Mouse (Mus musculus) forebrain, postnatal 0 days (tissue): ENCODE measurements around the gene Rspo4. TPM values are rescaled to one million over a fixed set of nuclear protein-coding genes. Genes with fewer than 3 reads are reported as not detected.

Experiments
- ATAC-seq: fragments of 200-750 bp; cut with Nextera tagmentation; 2 replicates; pipeline ENCODE4 v1.8.0; 2017; ENCODE audit warnings: mild to moderate bottlenecking, moderate library complexity
- DNase-seq: peaks from one replicate; pipeline ENCODE4 v3.0.0-alpha.2; 2015
- H3K27ac ChIP-seq: fragments of 300-500 bp; sonication (generic); 2 replicates; pipeline ENCODE4 v1.5.1; 2014; ENCODE audit warnings: low read depth, mild to moderate bottlenecking, antibody characterized with exemption, low read length, moderate library complexity, mixed read lengths
- H3K27me3 ChIP-seq: fragments of 300-500 bp; sonication (generic); 2 replicates; pipeline ENCODE4 v1.6.1; 2014; ENCODE audit warnings: mild to moderate bottlenecking, low read length, mixed read lengths; ENCODE audit not compliant: insufficient read depth
- H3K36me3 ChIP-seq: fragments of 300-500 bp; sonication (generic); 2 replicates; pipeline ENCODE4 v1.6.1; 2014; ENCODE audit warnings: mild to moderate bottlenecking, moderate library complexity; ENCODE audit not compliant: insufficient read depth
- H3K4me1 ChIP-seq: fragments of 300-500 bp; sonication (generic); 2 replicates; pipeline ENCODE4 v1.6.1; 2014; ENCODE audit warnings: antibody characterized with exemption; ENCODE audit not compliant: insufficient read depth
- H3K4me2 ChIP-seq: fragments of 300-500 bp; sonication (generic); 2 replicates; pipeline ENCODE4 v1.6.1; 2014; ENCODE audit warnings: low read depth, mild to moderate bottlenecking, moderate library complexity
- H3K4me3 ChIP-seq: fragments of 300-500 bp; sonication (generic); 2 replicates; pipeline ENCODE4 v1.5.1; 2014; ENCODE audit warnings: low read depth, low read length, mixed read lengths
- H3K9ac ChIP-seq: fragments of 300-500 bp; sonication (generic); 2 replicates; pipeline ENCODE4 v1.6.1; 2014; ENCODE audit warnings: mild to moderate bottlenecking
- H3K9me3 ChIP-seq: fragments of 300-500 bp; sonication (generic); 2 replicates; pipeline ENCODE4 v1.6.1; 2016; ENCODE audit warnings: low read length
- CTCF ChIP-seq: sonication (generic); IDR thresholded peaks from 2 replicates; pipeline ENCODE4 v1.5.1; 2016; ENCODE audit warnings: antibody characterized with exemption, control low read depth, low read depth
- WGBS: fragments of 180-500 bp; shearing (Covaris S2); extraction: QIAGEN DNeasy Blood & Tissue Kit; methylation state at CpG from one replicate; pipeline ENCODE4 v1.1.7; 2014; 5-methylcytosine and 5-hydroxymethylcytosine counted together
- polyA plus RNA-seq: library from polyadenylated mRNA; unstranded; fragments of >200 nt; fragmentation: Nextera tagmentation; extraction: Ambion mirVana; gene quantifications from 2 replicates; pipeline ENCODE4 v1.2.1, GENCODE M21; 2015
- total RNA-seq: library from RNA; depleted of rRNA; stranded (reverse); fragments of >200 nt; gene quantifications from 2 replicates; pipeline ENCODE4 v1.2.3, GENCODE M21; 2014

The Rspo4 gene
- total and polyA plus RNA-seq, 2 experiments from 2014 or later: 0.10 to 0.90 TPM

GRCm38 (mm10) chr2:151898106-151898505, 55.4 kb downstream of the Rspo4 start:
- Histone ChIP-seq H3K27me3 (no peaks in the 10 kb centered on the region), H3K9me3 (no peaks in the 10 kb centered on the region), H3K36me3 (no peaks in the 10 kb centered on the region), H3K27ac (no peak overlapping the region), H3K4me2 (no peak overlapping the region), H3K4me3 (no peak overlapping the region), H3K4me1 (no peaks in the 10 kb centered on the region), H3K9ac (no peak overlapping the region)
- WGBS: 91% methylated on average over 1 of the region's 1 CpGs
- no peak for TF ChIP-seq CTCF
- no peak for DNase-seq
- no peak for ATAC-seq

GRCm38 (mm10) chr2:151900845-151901244, 58.1 kb downstream of the Rspo4 start:
- Histone ChIP-seq H3K9me3 (no peaks in the 10 kb centered on the region), H3K4me2 (no peak overlapping the region), H3K9ac (no peak overlapping the region), H3K36me3 (no peaks in the 10 kb centered on the region), H3K4me1 (no peaks in the 10 kb centered on the region), H3K4me3 (no peak overlapping the region), H3K27me3 (no peaks in the 10 kb centered on the region), H3K27ac (no peak overlapping the region)
- WGBS: 72% methylated on average over 4 of the region's 4 CpGs
- TF ChIP-seq CTCF: no peak
- DNase-seq: no peak
- no peak for ATAC-seq

GRCm38 (mm10) chr2:151903267-151903666, 60.5 kb downstream of the Rspo4 start:
- H3K27me3 ChIP-seq: no peaks in the 10 kb centered on the region
- no peak overlapping the region for H3K9ac ChIP-seq
- DNase-seq (no peak), ATAC-seq (no peak)
- H3K4me1 ChIP-seq: no peaks in the 10 kb centered on the region
- H3K4me3 ChIP-seq: no peak overlapping the region
- H3K27ac ChIP-seq: no peak overlapping the region
- WGBS: 85% methylated on average over 6 of the region's 6 CpGs
- no peak overlapping the region for H3K4me2 ChIP-seq
- H3K36me3 ChIP-seq: no peaks in the 10 kb centered on the region
- no peak for TF ChIP-seq CTCF
- H3K9me3 ChIP-seq: no peaks in the 10 kb centered on the region

- Histone ChIP-seq H3K4me2 (no peak overlapping the region), H3K4me3 (no peak overlapping the region), H3K27me3 (no peaks in the 10 kb centered on the region), H3K4me1 (no peaks in the 10 kb centered on the region), H3K9ac (no peak overlapping the region), H3K27ac (no peak overlapping the region), H3K9me3 (no peaks in the 10 kb centered on the region), H3K36me3 (no peaks in the 10 kb centered on the region)
- no peak for TF ChIP-seq CTCF
- DNase-seq: no peak
- ATAC-seq: no peak
- WGBS: 78% methylated on average over 4 of the region's 4 CpGs
These were observed 61.2 kb downstream of the Rspo4 start for GRCm38 (mm10) chr2:151903933-151904332.

GRCm38 (mm10) chr2:151904636-151905035, 61.9 kb downstream of the Rspo4 start:
- WGBS: 81% methylated on average over 3 of the region's 3 CpGs
- ATAC-seq: no peak

GRCm38 (mm10) chr2:151907020-151907419, 64.3 kb downstream of the Rspo4 start:
- Histone ChIP-seq H3K36me3 (no peaks in the 10 kb centered on the region), H3K9me3 (no peaks in the 10 kb centered on the region), H3K4me1 (no peaks in the 10 kb centered on the region), H3K4me2 (no peak overlapping the region), H3K4me3 (no peak overlapping the region), H3K27ac (no peak overlapping the region), H3K27me3 (no peaks in the 10 kb centered on the region), H3K9ac (no peak overlapping the region)
- WGBS: 78% methylated on average over 2 of the region's 2 CpGs
- DNase-seq (no peak), ATAC-seq (no peak)
- TF ChIP-seq CTCF: no peak

More at GRCm38 (mm10) chr2:151904636-151905035, 61.9 kb downstream of the Rspo4 start:
- Histone ChIP-seq H3K9me3 (no peaks in the 10 kb centered on the region), H3K4me3 (no peak overlapping the region), H3K4me1 (no peaks in the 10 kb centered on the region), H3K9ac (no peak overlapping the region), H3K36me3 (no peaks in the 10 kb centered on the region), H3K4me2 (no peak overlapping the region), H3K27me3 (no peaks in the 10 kb centered on the region), H3K27ac (no peak overlapping the region)
- no peak for TF ChIP-seq CTCF
- no peak for DNase-seq

- DNase-seq (no peak), ATAC-seq (no peak)
- no peak for TF ChIP-seq CTCF
- 83% methylated on average over 3 of the region's 3 CpGs for WGBS
- H3K27me3 ChIP-seq: no peaks in the 10 kb centered on the region
- no peaks in the 10 kb centered on the region for H3K9me3 ChIP-seq
- no peak overlapping the region for H3K27ac ChIP-seq
- no peak overlapping the region for H3K9ac ChIP-seq
- H3K4me1 ChIP-seq: no peaks in the 10 kb centered on the region
- no peak overlapping the region for H3K4me3 ChIP-seq
- H3K4me2 ChIP-seq: no peak overlapping the region
- H3K36me3 ChIP-seq: no peaks in the 10 kb centered on the region
These were observed 66.7 kb downstream of the Rspo4 start for GRCm38 (mm10) chr2:151909386-151909785.

GRCm38 (mm10) chr2:151910498-151910897, 67.8 kb downstream of the Rspo4 start:
- Histone ChIP-seq H3K27ac (no peak overlapping the region), H3K4me1 (no peaks in the 10 kb centered on the region), H3K9me3 (no peaks in the 10 kb centered on the region), H3K27me3 (no peaks in the 10 kb centered on the region), H3K4me2 (no peak overlapping the region), H3K4me3 (no peak overlapping the region), H3K36me3 (no peaks in the 10 kb centered on the region), H3K9ac (no peak overlapping the region)
- TF ChIP-seq CTCF: no peak
- WGBS: 59% methylated on average over 5 of the region's 5 CpGs
- DNase-seq: no peak
- no peak for ATAC-seq
